Mouse (Mus musculus) retina, postnatal 7 days (tissue): ENCODE results near the gene Ankrd45.
A peak's percentile ranks its signal among the peaks of the same experiment; 100 is the strongest.
"Not testable (repeated sequence)": the region's sequence is repeated elsewhere in the genome, so short reads cannot be mapped to it uniquely, and the experiment has no call there.

ENCODE experiments used
- DNase-seq: peaks from one replicate; pipeline ENCODE4 v3.0.0-alpha.2; 2012; ENCODE audit warnings: low read depth, low spot score

The Ankrd45 gene

GRCm38 (mm10) chr1:161142531-161143159 is at the start of gene Ankrd45:
Gene Ankrd45, plus strand, starts transcription at chr1:161142691.
- no peak for DNase-seq

GRCm38 (mm10) chr1:161099721-161100405 is 42.6 kb upstream of the Ankrd45 start:
- no peak for DNase-seq

- DNase-seq = no peak
Observed at GRCm38 (mm10) chr1:161103842-161104241, 38.6 kb upstream of the Ankrd45 start.

GRCm38 (mm10) chr1:161109216-161109615 is 33.3 kb upstream of the Ankrd45 start:
- DNase-seq = no peak

- no peak for DNase-seq
Observed at GRCm38 (mm10) chr1:161114591-161114990, 27.9 kb upstream of the Ankrd45 start.

GRCm38 (mm10) chr1:161122661-161123418 is 19.7 kb upstream of the Ankrd45 start:
- DNase-seq = no peak

- no peak for DNase-seq
Observed at GRCm38 (mm10) chr1:161126461-161126860, 16.0 kb upstream of the Ankrd45 start.

- peak; percentile 95 for DNase-seq
Observed at GRCm38 (mm10) chr1:161130726-161131664, 11.5 kb upstream of the Ankrd45 start, which contains the start of gene Klhl20. Gene Klhl20, minus strand, starts transcription at chr1:161131511.

GRCm38 (mm10) chr1:161139496-161139895 is 3.0 kb upstream of the Ankrd45 start:
- no peak for DNase-seq

- no peak for DNase-seq
Observed at GRCm38 (mm10) chr1:161140026-161140762, 2.3 kb upstream of the Ankrd45 start.

- DNase-seq = no peak
Observed at GRCm38 (mm10) chr1:161143216-161143615, 725 bp downstream of the Ankrd45 start.

- not testable (repeated sequence) for DNase-seq
Observed at GRCm38 (mm10) chr1:161145611-161146010, 3.1 kb downstream of the Ankrd45 start.

GRCm38 (mm10) chr1:161147888-161148287 is 5.4 kb downstream of the Ankrd45 start:
- DNase-seq = no peak

GRCm38 (mm10) chr1:161151098-161151497 is 8.6 kb downstream of the Ankrd45 start:
- no peak for DNase-seq

GRCm38 (mm10) chr1:161156546-161156945 is 14.1 kb downstream of the Ankrd45 start:
- DNase-seq = no peak

GRCm38 (mm10) chr1:161159214-161159613 is 16.7 kb downstream of the Ankrd45 start, which contains the start of gene Tex50:
Gene Tex50, minus strand, starts transcription at chr1:161159314.
- DNase-seq = no peak

- DNase-seq = no peak
Observed at GRCm38 (mm10) chr1:161160266-161160665, 17.8 kb downstream of the Ankrd45 start.

- DNase-seq = peak; percentile 61
Observed at GRCm38 (mm10) chr1:161170651-161171050, 28.2 kb downstream of the Ankrd45 start.

- DNase-seq = peak; percentile 31
Observed at GRCm38 (mm10) chr1:161180674-161181073, 38.2 kb downstream of the Ankrd45 start.

GRCm38 (mm10) chr1:161182386-161182785 is 39.9 kb downstream of the Ankrd45 start:
- DNase-seq = no peak
